9 mouse cellular contexts compared by ENCODE assay signal in genomic region chr4:146644367-146644766, GRCm38 (mm10). TPM values are rescaled to one million over a fixed set of nuclear protein-coding genes. Genes with fewer than 3 reads are reported as not detected.
A peak's percentile ranks its signal among the peaks of the same experiment; 100 is the strongest.
DNase-seq lines count a peak whose midpoint lies in the region; ATAC-seq and TF ChIP-seq lines count a peak whose summit lies in the region.
"Not testable (repeated sequence)": the region's sequence is repeated elsewhere in the genome, so short reads cannot be mapped to it uniquely, and the experiment has no call there.
"Had no signal": no experiment of that assay in that cellular context is flagged by ENCODE, and none has a peak within 500 bp of the region (broad histone marks: within the 10 kb centered on the region; RNA-seq: fewer than 3 reads in every experiment).

No protein-coding gene starts in this region.

- not testable (repeated sequence) for H3K4me1 ChIP-seq in heart, embryonic 11.5 days (ENCODE audit: control insufficient read depth, insufficient read depth, low read length); hindbrain, embryonic 11.5 days (replicated peaks; ENCODE audit: control insufficient read depth, insufficient read depth, low read length); limb, embryonic 11.5 days (ENCODE audit: control insufficient read depth, insufficient read depth, low read length); liver, postnatal 0 days (ENCODE audit: insufficient read depth); midbrain, embryonic 12.5 days; stomach, postnatal 0 days (replicated peaks; ENCODE audit: control insufficient read depth, insufficient read depth)

- not testable (repeated sequence) for DNase-seq in hindbrain, embryonic 11.5 days (ENCODE audit: low spot score); limb, embryonic 11.5 days (ENCODE audit: low spot score); liver, postnatal 0 days; stomach, postnatal 0 days (ENCODE audit: low spot score)

- no CpG with 5 or more reads among the region's 4 CpGs for WGBS in heart, embryonic 11.5 days (ENCODE audit: insufficient replicate concordance)
- no CpG with 5 or more reads among the region's 4 CpGs for WGBS in hindbrain, embryonic 11.5 days
- no CpG with 5 or more reads among the region's 4 CpGs for WGBS in limb, embryonic 11.5 days
- no CpG with 5 or more reads among the region's 4 CpGs for WGBS in liver, postnatal 0 days (ENCODE audit: insufficient replicate concordance)
- no CpG with 5 or more reads among the region's 4 CpGs for WGBS in midbrain, embryonic 12.5 days
- no CpG with 5 or more reads among the region's 4 CpGs for WGBS in stomach, postnatal 0 days

- not testable (repeated sequence) for H3K9me3 ChIP-seq in heart, embryonic 11.5 days (replicated peaks; ENCODE audit: control insufficient read depth, low read length); hindbrain, embryonic 11.5 days (ENCODE audit: control insufficient read depth, low read length); limb, embryonic 11.5 days (ENCODE audit: control insufficient read depth, low read length); liver, postnatal 0 days (ENCODE audit: low read length); midbrain, embryonic 12.5 days; stomach, postnatal 0 days (ENCODE audit: control insufficient read depth, low read length)

- H3K4me3 ChIP-seq in heart, embryonic 11.5 days (ENCODE audit: low read depth, low read length); hindbrain, embryonic 11.5 days (ENCODE audit: low read depth, low read length); limb, embryonic 11.5 days (ENCODE audit: low read depth, low read length); liver, postnatal 0 days (ENCODE audit: low read depth, low read length); midbrain, embryonic 12.5 days; stomach, postnatal 0 days (ENCODE audit: low read depth, low read length): not testable (repeated sequence)

- H3K27me3 ChIP-seq in heart, embryonic 11.5 days (ENCODE audit: control insufficient read depth, insufficient read depth, low read length); hindbrain, embryonic 11.5 days (ENCODE audit: control insufficient read depth, insufficient read depth, low read length); limb, embryonic 11.5 days (ENCODE audit: control insufficient read depth, insufficient read depth, low read length); liver, postnatal 0 days (ENCODE audit: insufficient read depth, low read length); midbrain, embryonic 12.5 days; stomach, postnatal 0 days (ENCODE audit: control insufficient read depth, insufficient read depth, low read length): not testable (repeated sequence)

- H3K36me3 ChIP-seq in heart, embryonic 11.5 days (ENCODE audit: control insufficient read depth, insufficient read depth, low read length); hindbrain, embryonic 11.5 days (ENCODE audit: control insufficient read depth, insufficient read depth, low read length); limb, embryonic 11.5 days (ENCODE audit: control insufficient read depth, insufficient read depth, low read length); liver, postnatal 0 days (replicated peaks; ENCODE audit: insufficient read depth, low read length); midbrain, embryonic 12.5 days; stomach, postnatal 0 days (ENCODE audit: control insufficient read depth, insufficient read depth, low read length): not testable (repeated sequence)

- H3K27ac ChIP-seq in heart, embryonic 11.5 days (ENCODE audit: low read depth, low read length); hindbrain, embryonic 11.5 days (ENCODE audit: low read depth, low read length); limb, embryonic 11.5 days (replicated peaks; ENCODE audit: low read depth, low read length); liver, postnatal 0 days (ENCODE audit: low read depth); midbrain, embryonic 12.5 days (replicated peaks); stomach, postnatal 0 days (replicated peaks): not testable (repeated sequence)

- peak; percentile 55; the same call in 1 of the 2 replicates for ATAC-seq in erythroid progenitor cell, adult 5-6 weeks (replicated peaks; ENCODE audit: low FRiP score, poor library complexity, severe bottlenecking)
- ATAC-seq in heart, embryonic 11.5 days (replicated peaks; ENCODE audit: insufficient number of reproducible peaks, low FRiP score, low TSS enrichment) = 0 out of 2 replicates have a peak, but pooled peaks have one; percentile 18
- peak; percentile 56; the same call in 1 of the 2 replicates for ATAC-seq in hindbrain, embryonic 11.5 days (ENCODE audit: low FRiP score)
- ATAC-seq in limb, embryonic 11.5 days (ENCODE audit: insufficient number of reproducible peaks, low FRiP score, low TSS enrichment, low read depth) = peak; percentile 62; the same call in 1 of the 2 replicates
- 0 out of 2 replicates have a peak, but pooled peaks have one; percentile 7 for ATAC-seq in liver, postnatal 0 days
- peak; percentile 34; the same call in 1 of the 2 replicates for ATAC-seq in midbrain, embryonic 12.5 days (ENCODE audit: low FRiP score, low read depth)
- peak; percentile 55 for ATAC-seq in monocyte, adult 5-6 weeks (replicated peaks; ENCODE audit: insufficient number of reproducible peaks, low FRiP score, low TSS enrichment, poor library complexity, severe bottlenecking)
- ATAC-seq in stomach, postnatal 0 days (ENCODE audit: low FRiP score, low TSS enrichment) = 0 out of 2 replicates have a peak, but pooled peaks have one; percentile 26

- H3K4me2 ChIP-seq in heart, embryonic 11.5 days; hindbrain, embryonic 11.5 days (replicated peaks; ENCODE audit: low read depth, low read length); limb, embryonic 11.5 days (ENCODE audit: low read depth, severe bottlenecking); liver, postnatal 0 days (ENCODE audit: low read depth, low read length); midbrain, embryonic 12.5 days (replicated peaks); stomach, postnatal 0 days (replicated peaks; ENCODE audit: low read depth): not testable (repeated sequence)

- not testable (repeated sequence) for TF ChIP-seq EP300 in liver, postnatal 0 days (IDR thresholded peaks at IDR 0.05; ENCODE audit: low read depth); stomach, postnatal 0 days (optimal IDR thresholded peaks at IDR 0.05)

- not testable (repeated sequence) for H3K9ac ChIP-seq in heart, embryonic 11.5 days (ENCODE audit: low read depth, low read length); hindbrain, embryonic 11.5 days (ENCODE audit: low read depth, low read length); limb, embryonic 11.5 days (ENCODE audit: low read length); liver, postnatal 0 days (replicated peaks); midbrain, embryonic 12.5 days (replicated peaks); stomach, postnatal 0 days (ENCODE audit: low read length)

- not testable (repeated sequence) for TF ChIP-seq CTCF in liver, postnatal 0 days (IDR thresholded peaks at IDR 0.05; ENCODE audit: low read depth); stomach, postnatal 0 days (IDR thresholded peaks at IDR 0.05; ENCODE audit: low read depth)

RNA-seq across cellular contexts. Expression of gene Zfp993, which starts 33.6 kb away (rescaled TPM):
- 23.9 TPM in 1 of 2 replicates, not detected in the other for total RNA-seq in erythroid progenitor cell, adult 5-6 weeks (2015; ENCODE audit: low replicate concordance)
- 47.4 TPM in 1 of 2 replicates, not detected in the other for total RNA-seq in erythroid progenitor cell, adult 5-6 weeks (2017; ENCODE audit: low replicate concordance)
- 4.0 and 4.9 TPM in 2 replicates for polyA plus RNA-seq in heart, embryonic 11.5 days (2014; fragmentation: Nextera tagmentation; extraction: Ambion mirVana)
- 2.3 and 3.3 TPM in 2 replicates for polyA plus RNA-seq in hindbrain, embryonic 11.5 days (2014; fragmentation: Nextera tagmentation; extraction: Ambion mirVana)
- polyA plus RNA-seq in limb, embryonic 11.5 days (2014; fragmentation: Nextera tagmentation; extraction: Ambion mirVana) = 2.1 and 2.8 TPM in 2 replicates
- 0.51 and 0.94 TPM in 2 replicates for polyA plus RNA-seq in liver, postnatal 0 days (2015; fragmentation: Nextera tagmentation; extraction: Ambion mirVana)
- polyA plus RNA-seq in midbrain, embryonic 12.5 days (2016; fragmentation: Nextera tagmentation; extraction: Ambion mirVana) = 1.3 and 2.1 TPM in 2 replicates
- 11.5 to 15.5 TPM (median 12.1 TPM) in 3 replicates for total RNA-seq in monocyte, adult 5-6 weeks (2017)
- polyA plus RNA-seq in stomach, postnatal 0 days (2015; fragmentation: Nextera tagmentation; extraction: Ambion mirVana) = 0.46 and 0.98 TPM in 2 replicates
- polyA plus RNA-seq: erythroblast, embryonic 14.5 days had no signal

Comparison
In these comparisons a context has a peak if more than half of its experiments do, and no peak if none do; other contexts are left out.
1. ATAC-seq: peak in every context shown above with its lines; median percentile 62 in limb, embryonic 11.5 days; 56 in hindbrain, embryonic 11.5 days; 55 in erythroid progenitor cell, adult 5-6 weeks; 55 in monocyte, adult 5-6 weeks; 34 in midbrain, embryonic 12.5 days; 26 in stomach, postnatal 0 days; 18 in heart, embryonic 11.5 days; 7 in liver, postnatal 0 days.